Mouse (Mus musculus) liver, embryonic 14.5 days (tissue): ENCODE results near the gene Afg3l1.

Experiments
- CTCF ChIP-seq: IDR thresholded peaks from 2 replicates; pipeline ENCODE4 v1.5.1; 2016; ENCODE audit warnings: antibody characterized with exemption, low read depth, control low read depth
- EP300 ChIP-seq: IDR thresholded peaks from 2 replicates; pipeline ENCODE4 v1.6.1; 2016; ENCODE audit warnings: antibody characterized with exemption, low read depth

- no peak for TF ChIP-seq CTCF
- no peak for TF ChIP-seq EP300
Observed at GRCm38 (mm10) chr8:123446799-123447198, 30.9 kb upstream of the Afg3l1 start.
